Mouse (Mus musculus): ENCODE measurements around the gene N4bp1.

DNA sequence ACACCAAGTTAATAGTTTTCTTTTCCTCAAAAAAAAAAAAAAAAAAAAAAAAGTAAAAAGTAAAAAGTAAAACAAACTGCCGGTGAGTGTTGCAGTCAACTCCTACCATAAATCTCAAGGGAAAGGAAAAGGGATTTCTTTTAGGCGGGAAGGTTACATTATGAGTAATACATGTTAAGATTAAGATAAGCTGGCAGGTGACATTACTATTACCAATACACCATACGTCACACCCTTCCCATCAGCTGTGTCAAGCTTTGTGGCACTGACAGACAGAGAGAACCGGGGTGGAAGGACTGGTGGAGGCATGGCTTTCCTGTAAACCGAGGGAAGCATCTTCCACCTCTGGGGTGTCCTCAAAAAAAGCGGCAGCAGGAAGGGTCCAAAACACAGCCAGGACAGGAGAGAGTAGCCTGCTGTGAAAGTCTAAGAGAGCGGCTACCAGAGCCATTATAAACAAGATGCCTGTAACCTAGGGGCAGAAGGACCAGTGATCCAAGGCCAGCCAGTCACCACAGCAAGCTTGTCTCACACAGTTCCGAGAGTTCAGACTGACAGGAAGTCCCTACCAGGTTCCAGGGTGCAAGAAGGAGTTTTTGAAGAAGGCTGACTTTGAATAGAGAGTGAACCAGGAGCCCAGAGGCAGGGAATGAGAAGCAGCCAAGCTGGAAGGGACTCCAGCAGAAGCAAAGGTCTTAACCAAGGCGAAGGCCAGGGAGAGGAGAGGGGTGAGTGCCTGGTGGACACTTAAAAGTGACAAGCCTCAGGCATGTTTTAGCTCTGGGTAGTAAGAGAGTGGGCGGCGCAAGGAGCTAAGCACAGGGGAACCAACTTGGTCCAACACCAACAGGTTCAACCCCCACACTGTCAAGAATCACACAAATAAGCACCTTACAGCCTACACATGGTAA is 2.2 kb downstream of the N4bp1 start:
- TF ChIP-seq CTCF (IDR thresholded peaks at IDR 0.05; ENCODE audit: extremely low read depth, insufficient read length, insufficient replicate concordance, low read depth, low read length) = no peak
- TF ChIP-seq POLR2A (IDR thresholded peaks at IDR 0.05; ENCODE audit: low read depth, low read length) = no peak

Data from small intestine, adult 2 months (tissue).